Mouse (Mus musculus) heart, embryonic 14.5 days (tissue): ENCODE data around the gene Fermt1. TPM values are rescaled to one million over a fixed set of nuclear protein-coding genes. Genes with fewer than 3 reads are reported as not detected.

Source experiments
- polyA plus RNA-seq: library from polyadenylated mRNA; unstranded; fragments of >200 nt; fragmentation: Nextera tagmentation; extraction: Ambion mirVana; gene quantifications from 2 replicates; pipeline ENCODE4 v1.2.1, GENCODE M21; 2014

Fermt1 gene
- polyA plus RNA-seq, 1 experiment from 2014 or later: not detected

Other genes starting within 250 kb of the Fermt1 start
- 0.09 and 0.30 TPM in 2 replicates for gene Chgb, start 164.6 kb downstream of the Fermt1 start, polyA plus RNA-seq
- 19.0 and 23.5 TPM in 2 replicates for gene Trmt6, start 129.9 kb downstream of the Fermt1 start, polyA plus RNA-seq
- 7.8 and 8.1 TPM in 2 replicates for gene Mcm8, start 129.8 kb downstream of the Fermt1 start, polyA plus RNA-seq
- gene Crls1, start 99.2 kb downstream of the Fermt1 start, polyA plus RNA-seq: 21.9 and 25.6 TPM in 2 replicates
- gene Lrrn4, start 65.0 kb downstream of the Fermt1 start, polyA plus RNA-seq: 8.4 and 11.9 TPM in 2 replicates